8 mouse cellular contexts compared by ENCODE assay signal in genomic region chr2:156863487-156864160, GRCm38 (mm10). TPM values are rescaled to one million over a fixed set of nuclear protein-coding genes. Genes with fewer than 3 reads are reported as not detected.
DNase-seq lines count a peak whose midpoint lies in the region; ATAC-seq and TF ChIP-seq lines count a peak whose summit lies in the region.

No protein-coding gene starts in this region.

- DNase-seq in gastrocnemius, adult 2 months, result peak; percentile 51
- no peak for DNase-seq in gastrocnemius, postnatal 14 days
- DNase-seq in c-Kit-negative CD71-positive TER-119-positive erythroid progenitor cells, embryonic 14.5 days (ENCODE audit: low read depth, low spot score), result peak; percentile 44
- peak; percentile 64 for DNase-seq in kidney, postnatal 10 days
- peak; percentile 54 to 75 for DNase-seq in spleen, postnatal 36 days (ENCODE audit: low spot score in 2 of 2)
- DNase-seq in right cerebral cortex, adult 2 months (ENCODE audit: low spot score in 2 of 2), result no peak

- H3K4me3 ChIP-seq in gastrocnemius, adult 2 months, result peak overlapping the region; percentile 85
- H3K4me3 ChIP-seq in heart, embryonic 16.5 days (ENCODE audit: low read length), result peak overlapping the region; percentile 86
- H3K4me3 ChIP-seq in macrophage (ENCODE audit: inconsistent target), result peak overlapping the region; percentile 76

- H3K4me2 ChIP-seq in heart, embryonic 16.5 days (ENCODE audit: low read depth, low read length), result peak overlapping the region; percentile 93

- intact Hi-C loops in gastrocnemius, adult 2 months (cut with DNase I), result loop anchor here (5.0 to 10.0 kb wide), 2 partner anchors 129 to 214 kb away; partner anchors contain the start of gene Soga1
- intact Hi-C loops in gastrocnemius, postnatal 14 days (cut with DNase I; ENCODE audit: low total_unique reads), result no loop called here

- no peaks in the 10 kb centered on the region for H3K9me3 ChIP-seq in heart, embryonic 16.5 days (replicated peaks; ENCODE audit: control insufficient read depth, low read length)

- H3K27me3 ChIP-seq in heart, embryonic 16.5 days (ENCODE audit: control insufficient read depth, insufficient read depth, low read length), result no peaks in the 10 kb centered on the region

- no peak for TF ChIP-seq CTCF in gastrocnemius, adult 2 months (IDR thresholded peaks at IDR 0.05)

- no peak; the same call in 1 of the 2 replicates for ATAC-seq in heart, embryonic 16.5 days (replicated peaks; ENCODE audit: extremely low read depth, insufficient read depth, low FRiP score)

- peak overlapping the region; percentile 99 for H3K9ac ChIP-seq in heart, embryonic 16.5 days (ENCODE audit: low read length)

- H3K4me1 ChIP-seq in heart, embryonic 16.5 days (ENCODE audit: control insufficient read depth, insufficient read depth, low read length), result peaks cover 15% of the 10 kb centered on the region

- H3K27ac ChIP-seq in gastrocnemius, adult 2 months, result peak overlapping the region; percentile 96
- H3K27ac ChIP-seq in heart, embryonic 16.5 days (ENCODE audit: low read length), result peak overlapping the region; percentile 93
- peak overlapping the region; percentile 92 for H3K27ac ChIP-seq in macrophage

- H3K79me2 ChIP-seq in macrophage (ENCODE audit: inconsistent target), result peaks cover 84% of the 10 kb centered on the region

- peaks cover 8% of the 10 kb centered on the region; the same call in 1 of the 2 replicates for H3K36me3 ChIP-seq in heart, embryonic 16.5 days (ENCODE audit: control insufficient read depth, insufficient read depth)
- peaks cover 40% of the 10 kb centered on the region for H3K36me3 ChIP-seq in macrophage (ENCODE audit: inconsistent target)

- WGBS in heart, embryonic 16.5 days, result under 1% methylated on average over 28 of the region's 28 CpGs
- 1% methylated on average over 28 of the region's 28 CpGs for WGBS in macrophage (ENCODE audit: missing documents)

RNA-seq across cellular contexts. Expression of gene Rab5if, which starts 0.7 kb away (rescaled TPM):
- total RNA-seq in gastrocnemius, adult 2 months (2021), result 10 to 100 TPM; 89.0 to 98.6 TPM
- 10 to 100 TPM; 75.1 to 77.1 TPM for total RNA-seq in gastrocnemius, postnatal 14 days (2021)
- 171 and 173 TPM in 2 replicates for polyA plus RNA-seq in heart, embryonic 16.5 days (2015; fragmentation: Nextera tagmentation; extraction: Ambion mirVana)
- total RNA-seq in macrophage (2018; cell fraction: chromatin; rRNA removed), result 10 to 100 TPM; 10.2 to 69.2 (median 48.1) TPM
- 100 to 1,000 TPM; 134 to 249 (median 183) TPM for total RNA-seq in macrophage (2018; cell fraction: cytosol; rRNA removed)
- total RNA-seq in macrophage (2018; cell fraction: nucleus; rRNA removed), result 100 to 1,000 TPM in 7 of 26 experiments, 10 to 100 TPM in 19; 29.9 to 165 (median 77.8) TPM
- polyA plus RNA-seq in macrophage (2018), result 108 to 213 TPM (median 184 TPM) in 3 replicates

RNA-seq across cellular contexts. Expression of gene 4930518I15Rik, which starts 5.9 kb away (rescaled TPM):
- under 1 TPM; 0.73 to 0.79 TPM for total RNA-seq in gastrocnemius, adult 2 months (2021)
- under 1 TPM; 0.35 to 0.44 TPM for total RNA-seq in gastrocnemius, postnatal 14 days (2021)
- polyA plus RNA-seq in heart, embryonic 16.5 days (2015; fragmentation: Nextera tagmentation; extraction: Ambion mirVana), result 5.8 and 5.9 TPM in 2 replicates
- total RNA-seq in macrophage (2018; cell fraction: chromatin; rRNA removed), result 10 to 100 TPM in 19 of 26 experiments, 1 to 10 TPM in 6, under 1 TPM in 1; 0.94 to 55.6 (median 22.8) TPM
- 1 to 10 TPM in 5 of 26 experiments, under 1 TPM in 14, not detected in 7; 0.09 to 3.2 (median 0.66) TPM for total RNA-seq in macrophage (2018; cell fraction: cytosol; rRNA removed)
- total RNA-seq in macrophage (2018; cell fraction: nucleus; rRNA removed), result 10 to 100 TPM in 18 of 26 experiments, 1 to 10 TPM in 8; 1.6 to 43.0 (median 14.4) TPM
- 0.72 to 2.6 TPM (median 0.75 TPM) in 3 replicates for polyA plus RNA-seq in macrophage (2018)

RNA-seq across cellular contexts. Expression of gene Sla2, which starts 23.4 kb away (rescaled TPM):
- not detected for total RNA-seq in gastrocnemius, adult 2 months (2021)
- total RNA-seq in gastrocnemius, postnatal 14 days (2021), result not detected
- 3.4 and 8.4 TPM in 2 replicates for polyA plus RNA-seq in heart, embryonic 16.5 days (2015; fragmentation: Nextera tagmentation; extraction: Ambion mirVana)
- total RNA-seq in macrophage (2018; cell fraction: chromatin; rRNA removed), result not detected
- under 1 TPM in 20 of 26 experiments, not detected in 6; 0.04 to 0.17 (median 0.10) TPM for total RNA-seq in macrophage (2018; cell fraction: cytosol; rRNA removed)
- total RNA-seq in macrophage (2018; cell fraction: nucleus; rRNA removed), result under 1 TPM in 5 of 26 experiments, not detected in 21; 0.23 to 0.34 (median 0.26) TPM
- 0.12 to 0.23 TPM in 2 of 3 replicates, not detected in the other for polyA plus RNA-seq in macrophage (2018)

RNA-seq across cellular contexts. Expression of gene Tgif2, which starts 23.8 kb away (rescaled TPM):
- under 1 TPM; 0.15 to 0.28 TPM for total RNA-seq in gastrocnemius, adult 2 months (2021)
- total RNA-seq in gastrocnemius, postnatal 14 days (2021), result 1 to 10 TPM; 2.9 to 3.1 TPM
- polyA plus RNA-seq in heart, embryonic 16.5 days (2015; fragmentation: Nextera tagmentation; extraction: Ambion mirVana), result 28.9 and 30.1 TPM in 2 replicates
- 1 to 10 TPM in 9 of 26 experiments, under 1 TPM in 3, not detected in 14; 0.34 to 4.0 (median 1.4) TPM for total RNA-seq in macrophage (2018; cell fraction: chromatin; rRNA removed)
- total RNA-seq in macrophage (2018; cell fraction: cytosol; rRNA removed), result 1 to 10 TPM in 3 of 26 experiments, under 1 TPM in 22, not detected in 1; 0.04 to 2.1 (median 0.24) TPM
- 1 to 10 TPM in 8 of 26 experiments, under 1 TPM in 8, not detected in 10; 0.36 to 4.3 (median 1.1) TPM for total RNA-seq in macrophage (2018; cell fraction: nucleus; rRNA removed)
- 0.11 to 0.33 TPM in 2 of 3 replicates, not detected in the other for polyA plus RNA-seq in macrophage (2018)

Comparison
In these comparisons a context has a peak if more than half of its experiments do, and no peak if none do; other contexts are left out.
1. DNase-seq: peak in gastrocnemius, adult 2 months (single experiment), c-Kit-negative CD71-positive TER-119-positive erythroid progenitor cells, embryonic 14.5 days (single experiment), kidney, postnatal 10 days (single experiment) and spleen, postnatal 36 days (2 of 2); none in gastrocnemius, postnatal 14 days (single experiment) and right cerebral cortex, adult 2 months (0 of 2).
2. Peak in every context shown above with its lines, with median percentiles within 50 percentile points of each other: H3K27ac ChIP-seq and H3K4me3 ChIP-seq.